14 mouse cellular contexts compared by ENCODE assay signal in genomic region chr7:79679186-79679585, GRCm38 (mm10). TPM values are rescaled to one million over a fixed set of nuclear protein-coding genes. Genes with fewer than 3 reads are reported as not detected.
DNase-seq lines count a peak whose midpoint lies in the region; ATAC-seq and TF ChIP-seq lines count a peak whose summit lies in the region.
"Had no signal": no experiment of that assay in that cellular context is flagged by ENCODE, and none has a peak within 500 bp of the region (broad histone marks: within the 10 kb centered on the region; RNA-seq: fewer than 3 reads in every experiment).

No protein-coding gene starts in this region.

- peaks cover 7% of the 10 kb centered on the region for H3K36me3 ChIP-seq in embryonic facial prominence, embryonic 11.5 days (replicated peaks; ENCODE audit: control insufficient read depth, insufficient read depth, low read depth, low read length)
- H3K36me3 ChIP-seq in embryonic facial prominence, embryonic 10.5 days (replicated peaks): peaks cover 100% of the 10 kb centered on the region
- peaks cover 92% of the 10 kb centered on the region for H3K36me3 ChIP-seq in kidney, embryonic 14.5 days (ENCODE audit: control insufficient read depth, insufficient read depth, low read length)
- H3K36me3 ChIP-seq in stomach, postnatal 0 days (ENCODE audit: control insufficient read depth, insufficient read depth, low read length): peaks cover 8% of the 10 kb centered on the region

- no peak overlapping the region for H3K4me2 ChIP-seq in embryonic facial prominence, embryonic 11.5 days (ENCODE audit: low read depth, low read length)
- no peak overlapping the region for H3K4me2 ChIP-seq in kidney, embryonic 14.5 days (replicated peaks; ENCODE audit: low read depth, low read length)
- H3K4me2 ChIP-seq in stomach, postnatal 0 days (replicated peaks; ENCODE audit: low read depth): no peak overlapping the region

- peak; percentile 60 for TF ChIP-seq CTCF in stomach, postnatal 0 days (IDR thresholded peaks at IDR 0.05; ENCODE audit: low read depth)
- TF ChIP-seq CTCF in cerebellum, adult 2 months (IDR thresholded peaks at IDR 0.05; ENCODE audit: borderline replicate concordance, insufficient read depth, low read depth, low read length): no peak

- TF ChIP-seq POLR2A in cerebellum, adult 2 months (IDR thresholded peaks at IDR 0.05; ENCODE audit: borderline replicate concordance, insufficient read depth, low read length): no peak

- no peaks in the 10 kb centered on the region for H3K4me1 ChIP-seq in embryonic facial prominence, embryonic 11.5 days (ENCODE audit: control insufficient read depth, insufficient read depth, low read length)
- H3K4me1 ChIP-seq in embryonic facial prominence, embryonic 10.5 days: no peaks in the 10 kb centered on the region
- no peaks in the 10 kb centered on the region for H3K4me1 ChIP-seq in kidney, embryonic 14.5 days (ENCODE audit: control insufficient read depth, insufficient read depth, low read length)
- H3K4me1 ChIP-seq in stomach, postnatal 0 days (replicated peaks; ENCODE audit: control insufficient read depth, insufficient read depth): no peaks in the 10 kb centered on the region
- no peaks in the 10 kb centered on the region for H3K4me1 ChIP-seq in cerebellum, adult 2 months (ENCODE audit: control insufficient read depth, insufficient read depth, low read length)
- H3K4me1 ChIP-seq: heart, embryonic 10.5 days had no signal

- TF ChIP-seq EP300 in stomach, postnatal 0 days (optimal IDR thresholded peaks at IDR 0.05): no peak

- no peaks in the 10 kb centered on the region for H3K9me3 ChIP-seq in embryonic facial prominence, embryonic 11.5 days (replicated peaks; ENCODE audit: control insufficient read depth, low read length)
- H3K9me3 ChIP-seq in embryonic facial prominence, embryonic 10.5 days: no peaks in the 10 kb centered on the region
- no peaks in the 10 kb centered on the region for H3K9me3 ChIP-seq in kidney, embryonic 14.5 days (ENCODE audit: control insufficient read depth, low read length)
- H3K9me3 ChIP-seq in stomach, postnatal 0 days (ENCODE audit: control insufficient read depth, low read length): no peaks in the 10 kb centered on the region
- H3K9me3 ChIP-seq: G1E; heart, embryonic 10.5 days had no signal

- H3K9ac ChIP-seq in embryonic facial prominence, embryonic 11.5 days (replicated peaks; ENCODE audit: low read length): no peak overlapping the region
- H3K9ac ChIP-seq in kidney, embryonic 14.5 days (ENCODE audit: low read depth, low read length): no peak overlapping the region
- H3K9ac ChIP-seq in stomach, postnatal 0 days (ENCODE audit: low read length): no peak overlapping the region

- H3K27ac ChIP-seq in embryonic facial prominence, embryonic 11.5 days (replicated peaks; ENCODE audit: low read depth, low read length): no peak overlapping the region
- H3K27ac ChIP-seq in embryonic facial prominence, embryonic 10.5 days (replicated peaks): no peak overlapping the region
- no peak overlapping the region for H3K27ac ChIP-seq in kidney, embryonic 14.5 days (ENCODE audit: low read depth, low read length)
- no peak overlapping the region for H3K27ac ChIP-seq in stomach, postnatal 0 days (replicated peaks)
- H3K27ac ChIP-seq in cerebellum, adult 2 months (ENCODE audit: insufficient read depth, low read length): no peak overlapping the region
- H3K27ac ChIP-seq: heart, embryonic 10.5 days had no signal

- no peak overlapping the region for H3K4me3 ChIP-seq in embryonic facial prominence, embryonic 11.5 days (ENCODE audit: low read depth, low read length)
- no peak overlapping the region for H3K4me3 ChIP-seq in embryonic facial prominence, embryonic 10.5 days
- no peak overlapping the region for H3K4me3 ChIP-seq in kidney, embryonic 14.5 days (ENCODE audit: low read length)
- H3K4me3 ChIP-seq in stomach, postnatal 0 days (ENCODE audit: low read depth, low read length): no peak overlapping the region
- no peak overlapping the region for H3K4me3 ChIP-seq in cerebellum, adult 2 months (replicated peaks; ENCODE audit: insufficient read depth, low read depth, low read length)
- H3K4me3 ChIP-seq: heart, embryonic 10.5 days; myocyte had no signal

- H3K27me3 ChIP-seq in embryonic facial prominence, embryonic 11.5 days (ENCODE audit: control insufficient read depth, insufficient read depth, low read length): no peaks in the 10 kb centered on the region
- H3K27me3 ChIP-seq in embryonic facial prominence, embryonic 10.5 days (replicated peaks; ENCODE audit: low read depth, poor library complexity, severe bottlenecking): no peaks in the 10 kb centered on the region
- no peaks in the 10 kb centered on the region for H3K27me3 ChIP-seq in kidney, embryonic 14.5 days (ENCODE audit: control insufficient read depth, insufficient read depth, low read length)
- no peaks in the 10 kb centered on the region for H3K27me3 ChIP-seq in stomach, postnatal 0 days (ENCODE audit: control insufficient read depth, insufficient read depth, low read length)
- no peaks in the 10 kb centered on the region for H3K27me3 ChIP-seq in cerebellum, adult 2 months (ENCODE audit: control insufficient read depth, insufficient read depth, low read length)

- DNase-seq in embryonic facial prominence, embryonic 11.5 days (ENCODE audit: low spot score): peak; percentile 28
- no peak for DNase-seq in embryonic facial prominence, embryonic 10.5 days (ENCODE audit: low spot score)
- DNase-seq in kidney, postnatal 4 days: peak; percentile 44 to 49
- DNase-seq in thymus, postnatal 4 days: peak; percentile 56
- DNase-seq in thymus, postnatal 36 days: no peak
- DNase-seq in stomach, postnatal 0 days (ENCODE audit: low spot score): no peak
- DNase-seq in cerebellum, adult 2 months: no peak
- DNase-seq: right cerebral cortex, postnatal 14 days had no signal

- ATAC-seq in embryonic facial prominence, embryonic 11.5 days (replicated peaks; ENCODE audit: insufficient number of reproducible peaks, low FRiP score, low TSS enrichment, low read depth): no peak
- no peak for ATAC-seq in kidney, embryonic 14.5 days (ENCODE audit: low FRiP score, low TSS enrichment)
- ATAC-seq in stomach, postnatal 0 days (ENCODE audit: low FRiP score, low TSS enrichment): no peak
- ATAC-seq: inflammation-experienced regulatory T-cells, adult 6 months had no signal

RNA-seq across cellular contexts. Expression of gene Ticrr, which starts 19.2 kb away (rescaled TPM):
- polyA plus RNA-seq in embryonic facial prominence, embryonic 11.5 days (2014; fragmentation: Nextera tagmentation; extraction: Ambion mirVana): 15.3 and 16.3 TPM in 2 replicates
- polyA plus RNA-seq in embryonic facial prominence, embryonic 10.5 days (2016; fragmentation: Nextera tagmentation; extraction: Ambion mirVana): 16.4 and 16.5 TPM in 2 replicates
- polyA plus RNA-seq in kidney, embryonic 14.5 days (2014; fragmentation: Nextera tagmentation; extraction: Ambion mirVana): 12.9 and 17.0 TPM in 2 replicates
- polyA plus RNA-seq in stomach, postnatal 0 days (2015; fragmentation: Nextera tagmentation; extraction: Ambion mirVana): 1.4 and 1.6 TPM in 2 replicates
- 0.05 and 0.10 TPM in 2 replicates for polyA plus RNA-seq in cerebellum, adult 2 months (2012; rRNA removed)

RNA-seq across cellular contexts. Expression of gene Kif7, which starts 36.3 kb away (rescaled TPM):
- 4.5 TPM in 2 replicates for polyA plus RNA-seq in embryonic facial prominence, embryonic 11.5 days (2014; fragmentation: Nextera tagmentation; extraction: Ambion mirVana)
- polyA plus RNA-seq in embryonic facial prominence, embryonic 10.5 days (2016; fragmentation: Nextera tagmentation; extraction: Ambion mirVana): 7.4 and 7.7 TPM in 2 replicates
- polyA plus RNA-seq in kidney, embryonic 14.5 days (2014; fragmentation: Nextera tagmentation; extraction: Ambion mirVana): 3.7 and 5.9 TPM in 2 replicates
- polyA plus RNA-seq in stomach, postnatal 0 days (2015; fragmentation: Nextera tagmentation; extraction: Ambion mirVana): 1.1 and 1.2 TPM in 2 replicates
- 1.4 TPM in 2 replicates for polyA plus RNA-seq in cerebellum, adult 2 months (2012; rRNA removed)

RNA-seq across cellular contexts. Expression of gene Plin1, which starts 53.5 kb away (rescaled TPM):
- polyA plus RNA-seq in embryonic facial prominence, embryonic 11.5 days (2014; fragmentation: Nextera tagmentation; extraction: Ambion mirVana): not detected in 2 replicates
- 0.10 TPM in 1 of 2 replicates, not detected in the other for polyA plus RNA-seq in embryonic facial prominence, embryonic 10.5 days (2016; fragmentation: Nextera tagmentation; extraction: Ambion mirVana)
- polyA plus RNA-seq in kidney, embryonic 14.5 days (2014; fragmentation: Nextera tagmentation; extraction: Ambion mirVana): 0.07 TPM in 1 of 2 replicates, not detected in the other
- polyA plus RNA-seq in stomach, postnatal 0 days (2015; fragmentation: Nextera tagmentation; extraction: Ambion mirVana): 0.07 TPM in 1 of 2 replicates, not detected in the other
- 0.10 and 0.36 TPM in 2 replicates for polyA plus RNA-seq in cerebellum, adult 2 months (2012; rRNA removed)
- polyA plus RNA-seq: G1E; heart, embryonic 10.5 days; liver, embryonic 16.5 days; myocyte had no signal

Comparison
In these comparisons a context has a peak if more than half of its experiments do, and no peak if none do; other contexts are left out.
1. DNase-seq: peak in embryonic facial prominence, embryonic 11.5 days (single experiment), kidney, postnatal 4 days (2 of 2) and thymus, postnatal 4 days (single experiment); none in embryonic facial prominence, embryonic 10.5 days (single experiment), thymus, postnatal 36 days (0 of 2), stomach, postnatal 0 days (single experiment) and cerebellum, adult 2 months (0 of 2).